Mouse (Mus musculus): ENCODE data around the gene C1qtnf2. TPM values are rescaled to one million over a fixed set of nuclear protein-coding genes. Genes with fewer than 3 reads are reported as not detected.

C1qtnf2 gene
- total RNA-seq, 1 experiment, result not detected

- TF ChIP-seq ZC3H11A (IDR thresholded peaks at IDR 0.05; ENCODE audit: borderline replicate concordance, low read depth, low read length), result no peak
- no peak for TF ChIP-seq HCFC1 (IDR thresholded peaks at IDR 0.05; ENCODE audit: borderline replicate concordance, insufficient read depth, low read length)
- TF ChIP-seq MAFK (IDR thresholded peaks at IDR 0.05; ENCODE audit: insufficient read depth, low read depth, low read length), result no peak
- TF ChIP-seq ZNF384 (IDR thresholded peaks at IDR 0.05; ENCODE audit: low read depth, low read length), result no peak
- TF ChIP-seq CHD2 (IDR thresholded peaks at IDR 0.05; ENCODE audit: low read depth, low read length), result no peak
- no peak for DNase-seq (ENCODE audit: low read depth, low spot score)
- Histone ChIP-seq H3K9ac (ENCODE audit: insufficient read depth, low read depth, low read length, poor library complexity, severe bottlenecking) (no peak overlapping the region), H3K36me3 (ENCODE audit: control insufficient read depth, insufficient read depth, low read length, poor library complexity, severe bottlenecking) (no peaks in the 10 kb centered on the region), H3K9me3 (ENCODE audit: control insufficient read depth, insufficient read depth, low read depth, low read length) (no peaks in the 10 kb centered on the region), H3K4me1 (ENCODE audit: control insufficient read depth in 2 of 2, insufficient read depth in 2 of 2, low read length in 2 of 2, poor library complexity in 1 of 2) (peaks cover 0 to 2% of the 10 kb centered on the region in 2 experiments; a peak in 1 of 4 replicates), H3K4me3 (ENCODE audit: insufficient read depth in 1 of 2, low read depth in 1 of 2, low read length in 2 of 2, poor library complexity in 1 of 2, severe bottlenecking in 1 of 2) (no peak overlapping the region), H3K27ac (ENCODE audit: insufficient read depth, low read depth, low read length, poor library complexity, severe bottlenecking) (no peak overlapping the region)
- in situ Hi-C loops (cut with MboI; ENCODE audit: low sequenced_read_pairs in 2 of 2, unreplicated experiment in 2 of 2), result no loop called here
These were observed 10.0 kb downstream of the C1qtnf2 start for GRCm38 (mm10) chr11:43484057-43484456.

DNA sequence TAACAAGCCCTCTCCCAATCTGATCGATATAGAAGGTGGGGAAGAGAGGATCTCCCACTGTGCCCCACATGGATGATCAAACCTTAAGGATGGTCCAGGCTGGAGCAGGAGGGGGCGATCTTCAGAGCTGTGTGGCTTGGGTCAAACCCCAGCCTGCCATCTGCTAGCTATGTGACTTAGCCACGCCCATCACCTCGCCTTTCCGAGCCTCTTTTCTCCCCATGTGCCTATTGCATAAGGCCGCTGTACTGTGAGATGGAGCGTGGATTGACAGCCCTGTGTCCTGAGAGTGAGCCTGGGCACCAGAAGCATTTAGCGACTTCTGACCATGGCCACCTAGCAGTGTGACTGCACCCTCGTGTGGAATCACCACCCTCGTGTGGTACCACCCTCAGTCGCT is 10.6 kb downstream of the C1qtnf2 start:
- no peaks in the 10 kb centered on the region for H3K9me3 ChIP-seq (ENCODE audit: control insufficient read depth, insufficient read depth, low read depth, low read length)
- DNase-seq (ENCODE audit: low read depth, low spot score), result no peak
- H3K4me1 ChIP-seq (ENCODE audit: control insufficient read depth in 2 of 2, insufficient read depth in 2 of 2, low read length in 2 of 2, poor library complexity in 1 of 2), result peaks cover 0 to 2% of the 10 kb centered on the region in 2 experiments; a peak in 1 of 4 replicates
- in situ Hi-C loops (cut with MboI; ENCODE audit: low sequenced_read_pairs in 2 of 2, unreplicated experiment in 2 of 2), result no loop called here
- no peak for TF ChIP-seq HCFC1 (IDR thresholded peaks at IDR 0.05; ENCODE audit: borderline replicate concordance, insufficient read depth, low read length)
- TF ChIP-seq ZNF384 (IDR thresholded peaks at IDR 0.05; ENCODE audit: low read depth, low read length), result no peak
- no peak overlapping the region for H3K4me3 ChIP-seq (ENCODE audit: insufficient read depth in 1 of 2, low read depth in 1 of 2, low read length in 2 of 2, poor library complexity in 1 of 2, severe bottlenecking in 1 of 2)
- no peaks in the 10 kb centered on the region for H3K36me3 ChIP-seq (ENCODE audit: control insufficient read depth, insufficient read depth, low read length, poor library complexity, severe bottlenecking)
- H3K9ac ChIP-seq (ENCODE audit: insufficient read depth, low read depth, low read length, poor library complexity, severe bottlenecking), result no peak overlapping the region
- H3K27ac ChIP-seq (ENCODE audit: insufficient read depth, low read depth, low read length, poor library complexity, severe bottlenecking), result no peak overlapping the region

DNA sequence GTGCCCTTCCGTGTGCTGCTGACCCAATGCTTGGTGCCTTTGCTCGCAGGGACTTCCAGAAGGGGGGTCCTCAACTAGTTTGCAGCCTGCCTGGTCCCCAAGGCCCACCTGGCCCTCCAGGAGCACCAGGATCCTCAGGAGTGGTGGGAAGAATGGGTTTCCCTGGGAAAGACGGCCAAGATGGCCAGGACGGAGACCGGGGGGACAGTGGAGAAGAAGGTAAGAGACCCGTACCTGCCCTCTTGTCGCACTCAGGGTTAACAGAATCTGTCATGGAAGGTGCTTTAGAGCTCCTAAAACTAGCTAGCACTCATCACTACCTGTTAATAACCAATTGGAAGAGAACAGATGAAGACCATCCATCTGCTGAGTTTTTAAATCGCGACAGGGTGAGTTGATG is 11.8 kb downstream of the C1qtnf2 start:
- DNase-seq (ENCODE audit: low read depth, low spot score), result no peak
- Histone ChIP-seq H3K4me3 (ENCODE audit: insufficient read depth in 1 of 2, low read depth in 1 of 2, low read length in 2 of 2, poor library complexity in 1 of 2, severe bottlenecking in 1 of 2) (no peak overlapping the region), H3K9me3 (ENCODE audit: control insufficient read depth, insufficient read depth, low read depth, low read length) (no peaks in the 10 kb centered on the region), H3K4me1 (ENCODE audit: control insufficient read depth in 2 of 2, insufficient read depth in 2 of 2, low read length in 2 of 2, poor library complexity in 1 of 2) (peaks cover 0 to 2% of the 10 kb centered on the region in 2 experiments; a peak in 1 of 4 replicates), H3K36me3 (ENCODE audit: control insufficient read depth, insufficient read depth, low read length, poor library complexity, severe bottlenecking) (no peaks in the 10 kb centered on the region), H3K9ac (ENCODE audit: insufficient read depth, low read depth, low read length, poor library complexity, severe bottlenecking) (no peak overlapping the region), H3K27ac (ENCODE audit: insufficient read depth, low read depth, low read length, poor library complexity, severe bottlenecking) (no peak overlapping the region)
- in situ Hi-C loops (cut with MboI; ENCODE audit: low sequenced_read_pairs in 2 of 2, unreplicated experiment in 2 of 2), result no loop called here
- TF ChIP-seq HCFC1 (IDR thresholded peaks at IDR 0.05; ENCODE audit: borderline replicate concordance, insufficient read depth, low read length) (no peak), MAFK (IDR thresholded peaks at IDR 0.05; ENCODE audit: insufficient read depth, low read depth, low read length) (no peak)

- Histone ChIP-seq H3K9me3 (ENCODE audit: control insufficient read depth, insufficient read depth, low read depth, low read length) (no peaks in the 10 kb centered on the region), H3K4me3 (ENCODE audit: insufficient read depth in 1 of 2, low read depth in 1 of 2, low read length in 2 of 2, poor library complexity in 1 of 2, severe bottlenecking in 1 of 2) (no peak overlapping the region), H3K9ac (ENCODE audit: insufficient read depth, low read depth, low read length, poor library complexity, severe bottlenecking) (no peak overlapping the region), H3K36me3 (ENCODE audit: control insufficient read depth, insufficient read depth, low read length, poor library complexity, severe bottlenecking) (no peaks in the 10 kb centered on the region), H3K27ac (ENCODE audit: insufficient read depth, low read depth, low read length, poor library complexity, severe bottlenecking) (no peak overlapping the region), H3K4me1 (ENCODE audit: control insufficient read depth in 2 of 2, insufficient read depth in 2 of 2, low read length in 2 of 2, poor library complexity in 1 of 2) (peaks cover 0 to 6% of the 10 kb centered on the region in 2 experiments; a peak in 1 of 4 replicates)
- DNase-seq (ENCODE audit: low read depth, low spot score), result no peak
- in situ Hi-C loops (cut with MboI; ENCODE audit: low sequenced_read_pairs in 2 of 2, unreplicated experiment in 2 of 2), result no loop called here
- TF ChIP-seq MAFK (IDR thresholded peaks at IDR 0.05; ENCODE audit: insufficient read depth, low read depth, low read length) (no peak), ZC3H11A (IDR thresholded peaks at IDR 0.05; ENCODE audit: borderline replicate concordance, low read depth, low read length) (peak; percentile 42; the same call in 1 of the 2 replicates), ZNF384 (IDR thresholded peaks at IDR 0.05; ENCODE audit: low read depth, low read length) (no peak), HCFC1 (IDR thresholded peaks at IDR 0.05; ENCODE audit: borderline replicate concordance, insufficient read depth, low read length) (no peak), CHD2 (IDR thresholded peaks at IDR 0.05; ENCODE audit: low read depth, low read length) (no peak)
These were observed 18.6 kb downstream of the C1qtnf2 start for GRCm38 (mm10) chr11:43492663-43493062.

- Histone ChIP-seq H3K9me3 (ENCODE audit: control insufficient read depth, insufficient read depth, low read depth, low read length) (no peaks in the 10 kb centered on the region), H3K4me3 (ENCODE audit: insufficient read depth in 1 of 2, low read depth in 1 of 2, low read length in 2 of 2, poor library complexity in 1 of 2, severe bottlenecking in 1 of 2) (no peak overlapping the region), H3K4me1 (ENCODE audit: control insufficient read depth in 2 of 2, insufficient read depth in 2 of 2, low read length in 2 of 2, poor library complexity in 1 of 2) (peaks cover 0 to 6% of the 10 kb centered on the region in 2 experiments; a peak in 1 of 4 replicates), H3K36me3 (ENCODE audit: control insufficient read depth, insufficient read depth, low read length, poor library complexity, severe bottlenecking) (no peaks in the 10 kb centered on the region), H3K27ac (ENCODE audit: insufficient read depth, low read depth, low read length, poor library complexity, severe bottlenecking) (no peak overlapping the region), H3K9ac (ENCODE audit: insufficient read depth, low read depth, low read length, poor library complexity, severe bottlenecking) (no peak overlapping the region)
- peak; percentile 71 for DNase-seq (ENCODE audit: low read depth, low spot score)
- TF ChIP-seq MAFK (IDR thresholded peaks at IDR 0.05; ENCODE audit: insufficient read depth, low read depth, low read length) (no peak), HCFC1 (IDR thresholded peaks at IDR 0.05; ENCODE audit: borderline replicate concordance, insufficient read depth, low read length) (no peak), ZC3H11A (IDR thresholded peaks at IDR 0.05; ENCODE audit: borderline replicate concordance, low read depth, low read length) (peak; percentile 88)
- in situ Hi-C loops (cut with MboI; ENCODE audit: low sequenced_read_pairs in 2 of 2, unreplicated experiment in 2 of 2), result no loop called here
These were observed 19.8 kb downstream of the C1qtnf2 start for GRCm38 (mm10) chr11:43493815-43494409.

Measured in ES-E14 (cell line).